Mouse (Mus musculus) cerebellum, adult 2 months (tissue): Measurements from ENCODE around the gene Eno3.

Experiments
- CTCF ChIP-seq: fragments of 200-500 bp; IDR thresholded peaks from 2 replicates; pipeline ENCODE4 v1.5.1; 2011; ENCODE audit warnings: low read depth, mild to moderate bottlenecking, control low read depth, low read length, moderate library complexity, borderline replicate concordance; ENCODE audit not compliant: insufficient read depth
- POLR2A ChIP-seq: fragments of 200-500 bp; IDR thresholded peaks from 2 replicates; pipeline ENCODE4 v1.6.1; 2011; ENCODE audit warnings: low read length, control low read depth, borderline replicate concordance; ENCODE audit not compliant: insufficient read depth

DNA sequence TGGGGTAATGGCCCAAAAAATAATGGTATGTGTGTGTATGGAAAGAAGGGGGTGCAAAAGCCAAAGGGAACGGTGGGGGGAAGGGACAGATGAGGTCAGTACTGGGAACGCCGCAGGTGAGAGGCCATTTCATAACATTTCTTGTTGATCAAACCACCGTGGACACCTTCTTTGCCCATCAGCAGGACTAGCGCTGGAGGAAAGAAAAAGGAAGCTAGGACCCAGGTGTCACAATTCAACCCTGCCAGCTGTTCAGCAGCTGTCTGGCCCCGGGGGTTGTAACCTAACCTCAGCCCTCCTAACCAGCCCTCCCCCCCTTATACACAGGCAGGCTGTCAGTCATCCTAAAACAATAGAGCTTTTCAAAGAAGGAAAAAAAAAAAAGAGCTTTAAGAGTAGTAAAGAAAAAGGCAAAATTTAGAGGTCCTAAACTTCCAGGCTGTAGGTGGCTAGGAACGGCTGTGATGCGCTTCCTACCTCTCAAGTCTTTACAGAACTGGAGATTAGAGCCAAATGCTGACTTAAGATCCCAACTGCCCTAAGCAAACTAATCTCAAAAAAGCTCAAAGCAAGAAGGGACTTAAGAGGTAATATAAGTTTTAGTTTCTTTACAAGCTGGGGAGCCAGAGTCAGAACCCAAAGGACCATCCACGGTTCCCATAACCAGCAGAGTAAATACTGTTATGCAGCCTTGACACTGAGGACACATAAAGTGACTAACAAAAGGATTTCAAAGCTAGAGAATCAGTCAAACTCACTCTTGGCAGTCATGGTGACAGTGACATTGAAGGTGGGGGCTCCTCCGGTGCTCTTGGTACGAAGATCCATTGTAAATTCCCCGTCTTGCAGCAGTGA is 4.7 kb upstream of the Eno3 start:
- TF ChIP-seq CTCF (no peak), POLR2A (no peak)
